Mouse (Mus musculus) kidney, embryonic 16.5 days (tissue): ENCODE measurements around the gene Zmiz1. TPM values are rescaled to one million over a fixed set of nuclear protein-coding genes. Genes with fewer than 3 reads are reported as not detected.

Source experiments
- ATAC-seq: fragments of 200-750 bp; cut with Nextera tagmentation; 2 replicates; pipeline ENCODE4 v1.8.0; 2017; ENCODE audit warnings: moderate TSS enrichment; ENCODE audit not compliant: low FRiP score, low TSS enrichment
- H3K27ac ChIP-seq: fragments of 300-500 bp; sonication (generic); 2 replicates; pipeline ENCODE4 v1.5.1; 2014; ENCODE audit warnings: low read length
- H3K27me3 ChIP-seq: fragments of 300-500 bp; sonication (generic); 2 replicates; pipeline ENCODE4 v1.6.1; 2014; ENCODE audit warnings: low read length, control low read depth, mixed read lengths; ENCODE audit not compliant: insufficient read depth
- H3K36me3 ChIP-seq: fragments of 300-500 bp; sonication (generic); 2 replicates; pipeline ENCODE4 v1.6.1; 2014; ENCODE audit warnings: low read length, control low read depth, mixed read lengths; ENCODE audit not compliant: insufficient read depth
- H3K4me1 ChIP-seq: fragments of 300-500 bp; sonication (generic); 2 replicates; pipeline ENCODE4 v1.6.1; 2014; ENCODE audit warnings: low read length, control low read depth, mixed read lengths; ENCODE audit not compliant: insufficient read depth
- H3K4me2 ChIP-seq: fragments of 300-500 bp; sonication (generic); replicated peaks from 2 replicates; pipeline ENCODE4 v1.6.1; 2014; ENCODE audit warnings: low read depth, low read length
- H3K4me3 ChIP-seq: fragments of 300-500 bp; sonication (generic); 2 replicates; pipeline ENCODE4 v1.5.1; 2014; ENCODE audit warnings: mild to moderate bottlenecking, low read length
- H3K9ac ChIP-seq: fragments of 300-500 bp; sonication (generic); replicated peaks from 2 replicates; pipeline ENCODE4 v1.6.1; 2014; ENCODE audit warnings: low read length
- H3K9me3 ChIP-seq: fragments of 300-500 bp; sonication (generic); 2 replicates; pipeline ENCODE4 v1.6.1; 2016; ENCODE audit warnings: low read length, control low read depth
- WGBS: fragments of 180-500 bp; shearing (Covaris S2); extraction: QIAGEN DNeasy Blood & Tissue Kit; methylation state at CpG from one replicate; pipeline ENCODE4 v1.1.7; 2014; 5-methylcytosine and 5-hydroxymethylcytosine counted together
- polyA plus RNA-seq: library from polyadenylated mRNA; unstranded; fragments of >200 nt; fragmentation: Nextera tagmentation; extraction: Ambion mirVana; gene quantifications from 2 replicates; pipeline ENCODE4 v1.2.1, GENCODE M21; 2015

Gene Zmiz1
- polyA plus RNA-seq, 1 experiment from 2014 or later, result 36.0 TPM

DNA sequence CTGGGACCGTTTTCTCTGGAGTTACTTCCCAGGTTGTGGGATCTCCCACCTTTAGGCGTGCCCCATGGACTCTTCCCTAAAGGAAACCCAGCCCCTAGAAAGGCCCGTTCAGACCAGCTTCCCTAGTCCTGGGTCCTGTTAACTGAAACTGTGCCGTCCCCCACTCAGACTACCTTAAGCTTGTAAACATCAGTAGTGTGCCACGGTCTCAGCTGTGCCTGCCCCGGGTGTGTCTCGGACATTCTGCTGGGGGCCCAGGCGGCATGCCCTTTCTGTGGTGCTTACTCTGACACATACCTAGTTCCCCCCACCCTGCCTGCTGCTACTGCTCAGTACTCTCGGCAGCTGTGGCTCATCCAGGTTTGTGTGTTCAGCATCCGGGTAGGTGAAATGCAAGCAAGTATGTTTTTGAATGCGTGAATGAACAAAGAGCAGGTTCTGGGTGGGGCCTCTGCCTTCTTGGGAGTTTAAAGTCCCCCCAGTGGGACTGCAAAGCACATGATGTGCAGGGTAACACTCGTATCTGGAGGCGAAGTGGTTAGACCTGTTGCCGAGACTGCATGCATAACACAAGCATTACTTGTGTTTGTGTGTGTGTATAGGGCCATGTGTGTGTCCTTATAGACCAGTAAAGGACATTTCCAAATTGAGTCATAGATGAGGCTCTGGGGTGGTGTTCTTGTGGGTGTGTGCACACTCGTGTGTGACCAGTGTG, 157.2 kb downstream of the Zmiz1 start:
- Histone ChIP-seq H3K36me3 (0 out of 2 replicates have a peak, but pooled peaks cover 5% of the 10 kb centered on the region), H3K4me3 (no peak overlapping the region), H3K9ac (peak overlapping the region; percentile 14; the same call in 1 of the 2 replicates), H3K27ac (peak overlapping the region; percentile 37; the same call in 1 of the 2 replicates), H3K27me3 (no peaks in the 10 kb centered on the region), H3K4me1 (peaks cover 80% of the 10 kb centered on the region), H3K4me2 (no peak overlapping the region), H3K9me3 (no peaks in the 10 kb centered on the region)
- 70% methylated on average over 15 of the region's 15 CpGs for WGBS
- ATAC-seq, result no peak

DNA sequence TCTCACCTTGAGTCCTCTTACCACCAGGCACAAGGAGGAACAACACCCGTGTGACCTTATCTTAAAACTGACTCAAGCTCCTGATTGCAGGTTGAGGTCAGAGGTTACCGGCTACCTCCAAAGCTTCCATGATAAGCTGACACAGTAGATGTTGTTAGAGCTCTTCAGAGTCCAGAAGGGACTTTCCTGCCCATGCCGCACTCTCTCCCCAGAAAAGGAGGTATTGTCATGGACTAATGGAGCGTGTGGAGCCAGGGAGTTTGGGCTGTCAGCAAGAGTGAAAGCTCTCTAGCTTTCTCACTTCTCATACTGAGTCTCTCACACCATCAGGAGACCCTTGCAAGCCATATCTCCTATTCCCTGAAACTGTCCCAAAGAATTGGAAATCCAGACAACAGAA, 158.3 kb downstream of the Zmiz1 start:
- Histone ChIP-seq H3K36me3 (0 out of 2 replicates have a peak, but pooled peaks cover 5% of the 10 kb centered on the region), H3K27ac (no peak overlapping the region), H3K4me1 (peaks cover 80% of the 10 kb centered on the region), H3K4me3 (no peak overlapping the region), H3K9me3 (no peaks in the 10 kb centered on the region), H3K27me3 (no peaks in the 10 kb centered on the region), H3K4me2 (no peak overlapping the region), H3K9ac (no peak overlapping the region)
- ATAC-seq, result no peak
- 54% methylated on average over 4 of the region's 4 CpGs for WGBS

DNA sequence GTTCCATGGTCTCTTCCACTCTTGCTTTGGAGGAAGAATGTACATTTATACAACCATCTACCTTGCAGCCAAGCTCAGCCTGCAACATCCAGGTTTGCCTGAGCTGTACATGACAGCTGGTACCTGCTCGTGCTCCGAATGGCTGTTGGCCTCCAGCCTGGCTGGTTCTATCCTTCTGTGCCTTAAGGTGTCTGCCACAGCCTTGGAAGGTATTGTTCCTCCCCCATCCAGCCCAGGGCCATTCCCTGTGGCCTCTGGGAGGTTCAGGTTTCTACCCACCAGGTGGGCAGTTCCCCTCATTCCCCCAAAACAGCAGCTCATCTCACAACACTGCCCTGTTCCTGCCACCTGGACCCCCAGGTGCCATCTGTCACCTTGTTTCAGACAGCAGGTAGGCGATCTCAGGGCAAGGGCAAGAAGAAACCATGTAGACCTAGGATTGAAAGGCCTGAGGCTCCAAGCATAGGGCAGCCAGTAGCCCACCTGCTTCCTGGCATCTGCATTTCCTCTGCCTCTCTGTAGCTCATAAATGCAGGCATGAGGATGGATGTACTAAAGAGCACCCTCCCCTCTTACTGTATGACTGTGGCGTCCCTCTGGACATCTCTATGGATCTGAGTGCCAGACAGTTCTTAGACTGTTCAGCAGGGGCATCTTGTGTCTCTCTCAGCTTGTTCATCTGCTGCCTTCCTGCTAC, 160.2 kb downstream of the Zmiz1 start:
- WGBS, result 69% methylated on average over 4 of the region's 4 CpGs
- no peak overlapping the region for H3K9ac ChIP-seq
- no peak overlapping the region for H3K4me3 ChIP-seq
- H3K4me2 ChIP-seq, result no peak overlapping the region
- ATAC-seq, result no peak
- no peak overlapping the region for H3K27ac ChIP-seq
- H3K9me3 ChIP-seq, result no peaks in the 10 kb centered on the region
- H3K27me3 ChIP-seq, result no peaks in the 10 kb centered on the region
- peaks cover 83% of the 10 kb centered on the region for H3K4me1 ChIP-seq
- H3K36me3 ChIP-seq, result peaks cover 5% of the 10 kb centered on the region; the same call in 1 of the 2 replicates

DNA sequence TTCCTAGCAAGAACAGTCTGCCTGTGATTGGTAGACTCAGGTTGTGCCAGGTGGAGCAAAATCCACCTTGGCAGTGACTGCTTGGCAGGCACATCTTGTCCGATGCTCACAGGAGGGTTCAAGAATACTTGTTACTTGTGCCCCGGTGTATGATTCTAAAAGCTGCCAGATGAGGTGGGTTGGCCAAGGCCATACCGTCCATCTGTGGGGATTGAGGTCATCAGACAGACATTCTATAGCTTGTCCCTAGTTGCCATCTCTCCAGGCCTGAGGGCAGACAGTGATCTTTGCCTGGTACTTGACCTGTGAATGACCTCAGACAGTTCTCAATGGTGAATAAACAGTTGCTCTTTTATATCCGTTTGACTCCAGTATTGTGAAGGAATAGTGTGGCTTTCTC, 161.8 kb downstream of the Zmiz1 start:
- 51% methylated on average over 4 of the region's 4 CpGs for WGBS
- Histone ChIP-seq H3K4me1 (peaks cover 71% of the 10 kb centered on the region), H3K27ac (no peak overlapping the region), H3K9me3 (no peaks in the 10 kb centered on the region), H3K4me2 (no peak overlapping the region), H3K9ac (no peak overlapping the region), H3K4me3 (no peak overlapping the region), H3K27me3 (no peaks in the 10 kb centered on the region), H3K36me3 (peaks cover 11% of the 10 kb centered on the region)
- no peak for ATAC-seq

DNA sequence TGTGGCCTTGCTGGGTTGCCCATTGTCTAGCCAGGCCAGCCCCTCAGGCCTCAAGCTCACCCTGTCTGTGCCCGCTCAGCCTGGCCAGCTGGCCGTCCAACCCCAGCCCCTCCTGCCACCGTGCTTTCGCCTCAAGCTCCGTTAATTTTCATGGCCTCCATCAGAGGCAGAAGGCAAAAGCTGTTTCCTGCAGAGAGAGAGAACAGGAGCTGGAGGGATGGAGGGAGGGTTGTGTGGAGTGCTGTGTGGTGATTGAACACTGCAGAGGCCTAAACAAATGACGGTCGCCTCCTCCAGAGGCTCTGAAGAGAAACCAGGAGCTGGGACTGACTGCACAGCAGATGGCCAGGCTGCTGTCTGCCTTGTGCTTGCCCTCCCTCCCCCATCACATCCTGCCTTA, 164.7 kb downstream of the Zmiz1 start:
- H3K4me2 ChIP-seq, result no peak overlapping the region
- H3K36me3 ChIP-seq, result peaks cover 9% of the 10 kb centered on the region
- no peaks in the 10 kb centered on the region for H3K9me3 ChIP-seq
- no peak overlapping the region for H3K9ac ChIP-seq
- H3K4me3 ChIP-seq, result no peak overlapping the region
- peaks cover 68% of the 10 kb centered on the region for H3K4me1 ChIP-seq
- H3K27ac ChIP-seq, result peak overlapping the region; percentile 84
- ATAC-seq, result peak; percentile 81
- H3K27me3 ChIP-seq, result no peaks in the 10 kb centered on the region
- 18% methylated on average over 7 of the region's 7 CpGs for WGBS

DNA sequence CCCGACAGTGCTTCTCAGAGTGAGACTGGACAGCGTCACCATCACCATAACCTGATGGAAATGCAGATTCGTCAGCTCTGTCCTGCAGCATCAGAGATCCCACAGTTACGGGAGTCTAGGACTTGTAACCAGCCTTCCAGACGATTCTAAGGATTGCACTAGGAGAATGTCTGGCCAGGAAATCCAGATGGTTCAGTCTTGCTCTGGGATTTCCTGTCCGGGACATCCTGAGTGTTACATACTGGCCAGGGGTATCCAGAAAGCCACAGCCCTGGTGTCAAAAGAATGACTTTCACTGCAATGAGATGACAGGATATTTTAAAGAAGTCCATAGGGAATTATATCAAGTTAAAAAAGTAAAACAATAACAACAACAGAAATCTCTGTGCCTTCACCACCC, 165.7 kb downstream of the Zmiz1 start:
- H3K4me2 ChIP-seq, result no peak overlapping the region
- WGBS, result 74% methylated on average over 6 of the region's 6 CpGs
- ATAC-seq, result no peak
- H3K4me3 ChIP-seq, result no peak overlapping the region
- no peaks in the 10 kb centered on the region for H3K27me3 ChIP-seq
- no peaks in the 10 kb centered on the region for H3K9me3 ChIP-seq
- H3K27ac ChIP-seq, result peak overlapping the region; percentile 84; the same call in 1 of the 2 replicates
- H3K4me1 ChIP-seq, result peaks cover 59% of the 10 kb centered on the region
- H3K9ac ChIP-seq, result no peak overlapping the region
- peaks cover 9% of the 10 kb centered on the region for H3K36me3 ChIP-seq

DNA sequence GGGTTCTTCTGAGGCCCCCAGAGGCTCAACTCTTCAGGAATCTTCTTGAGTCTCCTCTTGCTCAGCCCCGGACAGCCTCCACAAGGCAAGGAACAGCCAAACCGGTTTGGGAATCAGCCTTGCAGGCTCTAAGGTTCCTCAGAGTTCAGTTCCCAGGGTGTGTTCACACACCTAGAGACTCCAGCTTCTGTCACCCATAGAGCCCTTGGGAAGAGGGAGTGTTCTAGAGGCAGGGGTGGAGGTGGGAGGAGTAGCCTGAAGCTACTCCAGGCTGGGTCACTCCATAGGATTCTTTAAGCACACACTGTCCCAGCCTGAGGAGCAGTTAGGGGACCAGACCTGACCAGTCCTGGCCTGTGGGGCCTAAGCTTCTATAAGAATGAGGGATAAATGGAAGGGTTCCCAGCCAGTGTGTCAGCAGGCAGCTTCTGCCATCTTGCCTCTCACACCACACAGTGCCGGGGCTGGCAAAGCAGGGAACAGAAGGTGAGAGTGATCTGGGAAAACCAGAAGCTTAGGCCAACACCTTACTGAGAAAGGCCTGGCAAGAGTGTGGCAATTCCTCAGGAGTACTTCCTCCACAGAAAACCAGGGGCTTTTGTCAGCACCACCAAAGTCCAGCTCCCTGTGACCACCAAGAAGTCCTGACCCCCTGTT, 168.7 kb downstream of the Zmiz1 start:
- Histone ChIP-seq H3K9me3 (no peaks in the 10 kb centered on the region), H3K4me1 (peaks cover 34% of the 10 kb centered on the region), H3K27ac (peak overlapping the region; percentile 40), H3K4me2 (no peak overlapping the region), H3K27me3 (no peaks in the 10 kb centered on the region), H3K9ac (no peak overlapping the region; the same call in 1 of the 2 replicates), H3K4me3 (no peak overlapping the region), H3K36me3 (peaks cover 11% of the 10 kb centered on the region)
- peak; percentile 28; the same call in 1 of the 2 replicates for ATAC-seq
- 73% methylated on average over 3 of the region's 3 CpGs for WGBS

DNA sequence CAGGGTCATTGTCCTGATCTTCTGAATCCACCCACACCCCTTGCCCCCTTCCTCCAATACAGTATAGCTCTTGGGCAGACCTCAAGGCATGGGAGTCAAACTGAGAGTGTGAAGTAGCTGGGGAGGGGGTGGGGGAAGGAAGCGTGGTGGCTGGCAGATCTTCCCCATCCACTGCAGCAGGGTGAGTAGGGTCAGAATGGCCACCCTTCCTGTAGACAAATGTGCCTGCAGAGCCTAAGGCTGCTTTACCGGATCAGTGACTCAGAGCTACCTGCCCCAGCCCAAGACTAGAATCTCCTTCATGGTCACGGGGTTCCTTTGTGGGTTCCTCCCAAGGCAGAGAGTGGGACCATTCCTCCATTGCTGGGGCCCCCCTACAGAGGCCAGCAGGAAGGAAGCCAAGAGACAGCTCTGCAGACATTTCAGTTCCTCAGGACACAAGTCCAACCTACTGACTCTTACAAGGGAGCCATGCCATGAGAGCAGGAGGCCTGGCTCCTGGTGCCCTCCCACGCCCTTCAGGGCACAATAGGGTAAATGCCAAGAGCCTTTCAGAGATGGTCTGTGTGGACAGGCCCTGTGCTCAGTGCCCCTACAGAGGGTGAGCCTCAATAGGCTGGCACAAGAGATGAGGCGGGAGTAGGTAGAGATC, 169.6 kb downstream of the Zmiz1 start:
- peaks cover 31% of the 10 kb centered on the region for H3K4me1 ChIP-seq
- no peaks in the 10 kb centered on the region for H3K27me3 ChIP-seq
- H3K4me2 ChIP-seq, result no peak overlapping the region
- H3K9me3 ChIP-seq, result no peaks in the 10 kb centered on the region
- ATAC-seq, result no peak
- 75% methylated on average over 5 of the region's 5 CpGs for WGBS
- no peak overlapping the region for H3K4me3 ChIP-seq
- no peak overlapping the region for H3K27ac ChIP-seq
- no peak overlapping the region for H3K9ac ChIP-seq
- H3K36me3 ChIP-seq, result peaks cover 11% of the 10 kb centered on the region

DNA sequence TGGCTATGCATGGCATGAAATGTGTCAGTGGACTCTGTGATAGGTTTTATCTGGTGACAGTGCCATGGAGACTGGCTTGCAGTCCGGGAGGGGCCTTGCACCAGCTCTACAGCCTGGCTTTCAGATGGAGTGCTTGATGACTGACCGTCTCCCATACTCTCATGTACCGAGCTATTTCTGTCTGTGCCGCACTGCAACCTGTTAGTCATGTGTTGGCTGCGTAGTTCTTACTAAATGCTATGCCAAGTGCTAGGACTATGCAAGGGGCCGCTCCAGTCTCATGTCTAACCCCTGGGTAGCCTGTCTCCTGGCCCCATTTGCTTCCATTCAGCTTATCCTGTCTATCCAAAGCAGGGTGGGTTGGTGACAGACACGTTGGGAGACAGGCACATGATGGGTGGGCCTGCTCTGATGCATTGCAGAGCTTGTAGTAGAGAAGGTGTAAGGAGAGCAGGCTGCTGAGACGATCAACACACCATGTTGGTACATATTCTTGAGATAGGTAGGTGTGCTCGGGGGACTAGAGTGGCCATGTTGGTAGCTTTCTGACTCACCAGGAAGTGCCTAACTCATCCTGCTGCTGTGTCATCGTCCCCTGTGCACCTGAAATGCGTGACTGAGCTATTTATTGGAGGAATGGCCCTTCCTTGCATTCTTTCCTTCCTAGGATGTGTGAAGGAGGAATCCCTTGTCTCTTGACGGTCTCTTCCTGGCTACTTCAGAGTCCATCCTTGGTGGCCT, 171.1 kb downstream of the Zmiz1 start:
- H3K4me3 ChIP-seq, result no peak overlapping the region
- H3K9me3 ChIP-seq, result no peaks in the 10 kb centered on the region
- no peak overlapping the region for H3K4me2 ChIP-seq
- H3K9ac ChIP-seq, result no peak overlapping the region
- H3K27me3 ChIP-seq, result no peaks in the 10 kb centered on the region
- 83% methylated on average over 12 of the region's 12 CpGs for WGBS
- no peak overlapping the region for H3K27ac ChIP-seq
- no peak for ATAC-seq
- H3K36me3 ChIP-seq, result peaks cover 5% of the 10 kb centered on the region; the same call in 1 of the 2 replicates
- peaks cover 32% of the 10 kb centered on the region for H3K4me1 ChIP-seq
